Mouse (Mus musculus) midbrain, embryonic 10.5 days (tissue): Measurements from ENCODE around the gene Mtfr1l. TPM values are rescaled to one million over a fixed set of nuclear protein-coding genes. Genes with fewer than 3 reads are reported as not detected.
A peak's percentile ranks its signal among the peaks of the same experiment; 100 is the strongest.

Source experiments
- DNase-seq: peaks from one replicate; pipeline ENCODE4 v3.0.0-alpha.2; 2017; ENCODE audit warnings: low spot score
- H3K27ac ChIP-seq: fragments of 300-500 bp; sonication (generic); replicated peaks from 2 replicates; pipeline ENCODE4 v1.5.1; 2016; ENCODE audit warnings: mild to moderate bottlenecking
- H3K27me3 ChIP-seq: fragments of 300-500 bp; sonication (generic); 2 replicates; pipeline ENCODE4 v1.6.1; 2016; ENCODE audit warnings: low read depth, mild to moderate bottlenecking; ENCODE audit not compliant: poor library complexity, severe bottlenecking
- H3K36me3 ChIP-seq: fragments of 300-500 bp; sonication (generic); 2 replicates; pipeline ENCODE4 v1.6.1; 2016; ENCODE audit warnings: mild to moderate bottlenecking, moderate library complexity
- H3K4me1 ChIP-seq: fragments of 300-500 bp; sonication (generic); 2 replicates; pipeline ENCODE4 v1.6.1; 2016
- H3K4me3 ChIP-seq: fragments of 300-500 bp; sonication (generic); 2 replicates; pipeline ENCODE4 v1.5.1; 2016; ENCODE audit warnings: mild to moderate bottlenecking, moderate library complexity
- H3K9me3 ChIP-seq: fragments of 300-500 bp; sonication (generic); replicated peaks from 2 replicates; pipeline ENCODE4 v1.6.1; 2016; ENCODE audit warnings: mild to moderate bottlenecking
- WGBS: fragments of 180-500 bp; shearing (Covaris S2); methylation state at CpG from one replicate; pipeline ENCODE4 v1.1.7; 2016; 5-methylcytosine and 5-hydroxymethylcytosine counted together
- polyA plus RNA-seq: library from polyadenylated mRNA; unstranded; fragments of >200 nt; fragmentation: Nextera tagmentation; extraction: Ambion mirVana; gene quantifications from 2 replicates; pipeline ENCODE4 v1.2.1, GENCODE M21; 2016

Mtfr1l gene
- polyA plus RNA-seq: 120 and 127 TPM in 2 replicates

GRCm38 (mm10) chr4:134534932-134535786 lies at the start of gene Mtfr1l:
TSS of gene Mtfr1l (minus strand) at chr4:134535387.
- peak within 1 kb of the TSS; percentile 88 for H3K27ac ChIP-seq
- H3K9me3 ChIP-seq: no peaks in the 10 kb centered on the region
- peaks cover 23% of the 10 kb centered on the region for H3K4me1 ChIP-seq
- H3K36me3 ChIP-seq: peaks cover 37% of the 10 kb centered on the region
- peak within 1 kb of the TSS; percentile 90 for H3K4me3 ChIP-seq
- peak; percentile 99 for DNase-seq
- under 1% methylated on average over 71 of the region's 71 CpGs for whole genome bisulfite sequencing
- no peaks in the 10 kb centered on the region for H3K27me3 ChIP-seq

DNA sequence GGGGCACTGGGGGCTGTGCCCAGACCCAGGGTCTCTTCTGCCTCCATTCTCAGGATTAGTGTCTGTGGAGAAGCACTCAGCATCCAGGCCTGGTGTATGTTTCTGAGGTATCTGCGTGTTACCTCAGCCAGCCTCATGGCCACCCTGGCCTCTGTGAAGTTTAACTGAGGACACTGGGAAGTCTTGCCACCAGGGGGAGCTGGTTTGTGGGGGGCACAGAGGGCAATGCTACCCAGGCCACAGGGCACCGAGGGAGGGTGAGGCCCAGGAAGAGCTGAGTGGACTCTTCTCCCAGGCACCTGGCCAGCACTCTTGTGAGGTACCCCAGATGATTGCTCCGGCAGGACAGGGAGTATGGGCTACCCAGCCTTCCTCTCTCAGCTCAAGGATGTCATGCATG lies 48.3 kb upstream of the Mtfr1l start:
- Histone ChIP-seq H3K27ac (no peak overlapping the region), H3K4me3 (no peak overlapping the region; the same call in 1 of the 2 replicates), H3K27me3 (peaks cover 11% of the 10 kb centered on the region; the same call in 1 of the 2 replicates), H3K36me3 (no peaks in the 10 kb centered on the region), H3K4me1 (peaks cover 42% of the 10 kb centered on the region), H3K9me3 (no peaks in the 10 kb centered on the region)
- no peak for DNase-seq
- WGBS: 74% methylated on average over 3 of the region's 3 CpGs

DNA sequence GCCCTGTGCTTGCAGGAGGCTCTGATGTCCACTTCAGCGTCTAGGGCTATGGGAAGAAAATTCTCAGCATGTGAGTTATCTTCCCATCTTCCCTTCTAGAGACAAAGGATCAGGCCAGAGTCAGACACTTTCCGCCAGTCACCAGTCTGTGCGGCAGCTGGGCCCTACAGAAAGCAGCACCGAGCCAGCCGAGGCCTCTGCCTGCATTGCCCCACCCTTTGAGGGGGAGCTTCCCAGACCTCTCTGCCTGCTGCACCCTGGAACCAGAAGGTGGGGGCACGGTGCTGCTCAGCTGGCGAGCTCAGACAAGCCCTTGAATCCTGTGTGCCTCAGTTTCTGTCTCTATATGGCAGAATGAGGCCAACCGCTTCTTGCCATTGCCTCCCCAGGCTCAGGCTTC lies 46.2 kb upstream of the Mtfr1l start:
- Histone ChIP-seq H3K4me3 (no peak overlapping the region), H3K36me3 (no peaks in the 10 kb centered on the region), H3K4me1 (peaks cover 32% of the 10 kb centered on the region), H3K27ac (0 out of 2 replicates have a peak overlapping the region, but pooled peaks have one; percentile 2), H3K27me3 (peaks cover 11% of the 10 kb centered on the region; the same call in 1 of the 2 replicates), H3K9me3 (no peaks in the 10 kb centered on the region)
- no peak for DNase-seq
- 69% methylated on average over 8 of the region's 8 CpGs for WGBS

- Histone ChIP-seq H3K4me3 (no peak overlapping the region), H3K27me3 (peaks cover 11% of the 10 kb centered on the region; the same call in 1 of the 2 replicates), H3K27ac (peak overlapping the region; percentile 2; the same call in 1 of the 2 replicates), H3K4me1 (peaks cover 38% of the 10 kb centered on the region), H3K36me3 (0 out of 2 replicates have a peak, but pooled peaks cover under 1% of the 10 kb centered on the region), H3K9me3 (no peaks in the 10 kb centered on the region)
- no peak for DNase-seq
- 80% methylated on average over 15 of the region's 15 CpGs for WGBS
Observed at GRCm38 (mm10) chr4:134580351-134581148, 45.4 kb upstream of the Mtfr1l start.

DNA sequence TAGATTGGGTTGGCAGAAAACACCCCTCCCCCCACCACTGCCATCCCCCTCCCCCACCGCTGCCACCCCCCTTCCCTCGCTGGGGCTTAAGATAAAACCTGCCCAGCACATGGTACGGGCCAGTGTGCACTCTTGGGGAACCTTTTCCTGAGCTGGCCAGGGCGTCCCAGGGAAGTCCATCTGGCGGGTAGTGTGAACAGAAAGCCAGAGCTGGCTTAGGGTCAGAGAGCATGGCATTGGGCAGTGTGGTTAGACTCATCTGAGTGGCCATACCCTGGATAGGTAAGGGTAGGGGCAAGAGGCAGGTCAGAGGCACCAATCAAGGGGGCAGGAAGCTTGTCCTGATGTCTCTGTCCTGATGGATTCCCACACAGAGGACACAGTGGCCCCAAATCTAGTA lies 44.4 kb upstream of the Mtfr1l start:
- 35% methylated on average over 5 of the region's 5 CpGs for WGBS
- H3K4me3 ChIP-seq: peak overlapping the region; percentile 7; the same call in 1 of the 2 replicates
- no peak for DNase-seq
- peaks cover 11% of the 10 kb centered on the region; the same call in 1 of the 2 replicates for H3K27me3 ChIP-seq
- peak overlapping the region; percentile 67 for H3K27ac ChIP-seq
- peaks cover 43% of the 10 kb centered on the region for H3K4me1 ChIP-seq
- no peaks in the 10 kb centered on the region for H3K9me3 ChIP-seq
- H3K36me3 ChIP-seq: peaks cover 5% of the 10 kb centered on the region

- DNase-seq: no peak
- Histone ChIP-seq H3K9me3 (no peaks in the 10 kb centered on the region), H3K27ac (peak overlapping the region; percentile 67), H3K27me3 (peaks cover 11% of the 10 kb centered on the region; the same call in 1 of the 2 replicates), H3K4me3 (peak overlapping the region; percentile 7; the same call in 1 of the 2 replicates), H3K4me1 (peaks cover 43% of the 10 kb centered on the region), H3K36me3 (peaks cover 9% of the 10 kb centered on the region)
- WGBS: 29% methylated on average over 11 of the region's 11 CpGs
Observed at GRCm38 (mm10) chr4:134579212-134579611, 44.0 kb upstream of the Mtfr1l start.

- no peak for DNase-seq
- Histone ChIP-seq H3K27ac (no peak overlapping the region), H3K36me3 (peaks cover 10% of the 10 kb centered on the region), H3K27me3 (peaks cover 11% of the 10 kb centered on the region; the same call in 1 of the 2 replicates), H3K9me3 (no peaks in the 10 kb centered on the region), H3K4me1 (peaks cover 43% of the 10 kb centered on the region), H3K4me3 (no peak overlapping the region)
- 72% methylated on average over 5 of the region's 5 CpGs for WGBS
Observed at GRCm38 (mm10) chr4:134578407-134578806, 43.2 kb upstream of the Mtfr1l start.

DNA sequence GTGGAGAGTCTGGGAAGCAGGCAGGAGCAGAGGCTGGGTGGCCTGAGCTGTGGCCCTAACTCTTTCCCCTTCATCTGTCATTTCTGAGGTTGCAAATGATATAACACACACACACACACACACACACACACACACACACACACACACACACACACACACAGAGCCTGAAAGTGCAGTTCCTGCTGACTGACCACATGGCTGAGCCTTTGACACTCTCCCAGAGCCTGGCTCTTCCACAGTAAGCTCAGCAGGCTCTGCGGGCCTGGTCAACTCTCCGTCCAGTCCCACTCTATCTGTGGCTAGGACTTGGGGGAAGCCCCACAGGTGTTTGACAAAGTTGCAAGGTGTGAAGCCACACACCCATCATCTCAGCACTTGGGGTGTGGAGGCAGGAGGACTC lies 42.1 kb upstream of the Mtfr1l start:
- no peaks in the 10 kb centered on the region for H3K9me3 ChIP-seq
- H3K27me3 ChIP-seq: peaks cover 11% of the 10 kb centered on the region; the same call in 1 of the 2 replicates
- H3K4me3 ChIP-seq: no peak overlapping the region
- H3K27ac ChIP-seq: no peak overlapping the region
- 73% methylated on average over 2 of the region's 2 CpGs for WGBS
- H3K4me1 ChIP-seq: peaks cover 46% of the 10 kb centered on the region
- no peak for DNase-seq
- peaks cover 10% of the 10 kb centered on the region for H3K36me3 ChIP-seq

GRCm38 (mm10) chr4:134575486-134575885 lies 40.3 kb upstream of the Mtfr1l start:
- DNase-seq: no peak
- H3K27ac ChIP-seq: peak overlapping the region; percentile 35
- no peak overlapping the region for H3K4me3 ChIP-seq
- peaks cover 34% of the 10 kb centered on the region for H3K4me1 ChIP-seq
- H3K36me3 ChIP-seq: peaks cover 10% of the 10 kb centered on the region
- H3K9me3 ChIP-seq: no peaks in the 10 kb centered on the region
- WGBS: 63% methylated on average over 11 of the region's 11 CpGs
- peaks cover 6% of the 10 kb centered on the region; the same call in 1 of the 2 replicates for H3K27me3 ChIP-seq

DNA sequence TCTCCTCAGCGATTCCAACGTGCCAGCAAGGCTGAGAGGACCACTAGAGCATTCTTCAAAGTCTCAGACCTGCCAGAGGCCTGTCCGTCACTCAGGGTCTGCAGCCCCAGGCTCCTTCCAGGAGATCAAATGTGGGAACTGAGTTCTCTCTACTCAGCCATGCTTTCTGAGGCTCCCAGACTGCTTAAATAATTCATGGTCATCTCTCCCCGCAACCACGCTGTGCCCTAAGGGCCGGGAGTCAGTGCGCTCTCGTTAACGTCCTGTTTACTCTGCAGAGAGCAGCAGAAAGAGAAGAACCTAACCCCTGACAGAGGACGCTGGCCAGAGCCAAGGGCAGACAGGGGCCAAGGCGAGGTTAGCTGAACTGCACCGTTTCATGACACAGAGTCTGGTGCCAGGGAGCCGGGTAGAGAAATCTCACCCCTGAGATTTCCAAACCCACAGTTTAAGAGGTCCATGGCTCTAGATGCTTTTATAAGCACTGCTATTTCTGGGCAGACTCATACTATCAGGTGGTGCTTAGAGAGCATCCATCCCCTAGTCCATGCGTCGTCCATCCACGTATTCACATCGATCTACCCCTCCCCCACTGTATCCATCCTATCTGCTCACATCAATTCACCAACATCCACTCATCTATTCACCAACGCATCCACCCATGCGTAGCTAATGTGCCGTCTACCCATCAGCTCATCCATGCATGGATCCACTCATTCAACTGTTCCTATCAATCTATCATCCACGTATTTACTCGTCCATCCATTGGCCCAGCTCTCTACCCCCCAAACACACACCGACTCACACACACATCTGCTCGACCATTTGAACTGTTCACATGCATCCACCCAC lies 37.5 kb upstream of the Mtfr1l start:
- peaks cover 18% of the 10 kb centered on the region for H3K4me1 ChIP-seq
- WGBS: 88% methylated on average over 24 of the region's 24 CpGs
- DNase-seq: no peak

GRCm38 (mm10) chr4:134570704-134571451 lies 35.7 kb upstream of the Mtfr1l start:
- 0 out of 2 replicates have a peak, but pooled peaks cover 4% of the 10 kb centered on the region for H3K27me3 ChIP-seq
- no peaks in the 10 kb centered on the region for H3K9me3 ChIP-seq
- peak overlapping the region; percentile 14; the same call in 1 of the 2 replicates for H3K27ac ChIP-seq
- H3K4me1 ChIP-seq: peaks cover 21% of the 10 kb centered on the region
- peaks cover 18% of the 10 kb centered on the region for H3K36me3 ChIP-seq
- WGBS: 81% methylated on average over 14 of the region's 14 CpGs
- DNase-seq: no peak
- H3K4me3 ChIP-seq: no peak overlapping the region

More for the DNA sequence above, 37.5 kb upstream of the Mtfr1l start:
- Histone ChIP-seq H3K27me3 (no peaks in the 10 kb centered on the region), H3K9me3 (no peaks in the 10 kb centered on the region), H3K36me3 (peaks cover 12% of the 10 kb centered on the region), H3K4me3 (no peak overlapping the region), H3K27ac (peak overlapping the region; percentile 38; the same call in 1 of the 2 replicates)
